8 mouse cellular contexts compared by ENCODE assay signal in genomic region chr13:119690039-119690728, GRCm38 (mm10). TPM values are rescaled to one million over a fixed set of nuclear protein-coding genes. Genes with fewer than 3 reads are reported as not detected.
A peak's percentile ranks its signal among the peaks of the same experiment; 100 is the strongest.
DNase-seq lines count a peak whose midpoint lies in the region; ATAC-seq lines count a peak whose summit lies in the region.

Hmgcs1 (plus strand) TSS chr13:119690379.

- peak; percentile 99 for DNase-seq in ES-CJ7 (ENCODE audit: low read depth, low spot score)
- peak; percentile 99 for DNase-seq in cerebellum, adult 11 months
- peak; percentile 100 for DNase-seq in forebrain, embryonic 14.5 days (ENCODE audit: low spot score)
- peak; percentile 98 for DNase-seq in heart, postnatal 14 days
- peak; percentile 99 for DNase-seq in layer of hippocampus, adult 11-12 months (ENCODE audit: low spot score)
- peak; percentile 100 for DNase-seq in lung, adult 18-20 months
- DNase-seq in testis, postnatal 14 days (ENCODE audit: low spot score): peak; percentile 99

- peak within 1 kb of the TSS; percentile 96 for H3K9ac ChIP-seq in forebrain, embryonic 14.5 days (ENCODE audit: low read length)
- H3K9ac ChIP-seq in neural tube, embryonic 15.5 days (replicated peaks): peak within 1 kb of the TSS; percentile 91

- intact Hi-C loops in heart, postnatal 14 days (cut with DNase I): loop anchor here (5.0 kb wide), 1 partner anchor 53 kb away; no protein-coding TSS in a partner anchor

- no peaks in the 10 kb centered on the region for H3K27me3 ChIP-seq in forebrain, embryonic 14.5 days (replicated peaks; ENCODE audit: control insufficient read depth, insufficient read depth, low read length)
- no peaks in the 10 kb centered on the region for H3K27me3 ChIP-seq in neural tube, embryonic 15.5 days (replicated peaks)

- WGBS in forebrain, embryonic 14.5 days: under 1% methylated on average over 56 of the region's 59 CpGs
- WGBS in neural tube, embryonic 15.5 days: under 1% methylated on average over 59 of the region's 59 CpGs

- peak within 1 kb of the TSS; percentile 79 for H3K4me2 ChIP-seq in forebrain, embryonic 14.5 days (ENCODE audit: low read length)
- peak within 1 kb of the TSS; percentile 75 for H3K4me2 ChIP-seq in neural tube, embryonic 15.5 days

- peak; percentile 98 for ATAC-seq in forebrain, embryonic 14.5 days
- peak; percentile 98 for ATAC-seq in neural tube, embryonic 15.5 days (ENCODE audit: low FRiP score)

- peak within 1 kb of the TSS; percentile 97 for H3K4me3 ChIP-seq in forebrain, embryonic 14.5 days (ENCODE audit: low read depth, low read length)
- H3K4me3 ChIP-seq in neural tube, embryonic 15.5 days (replicated peaks): peak within 1 kb of the TSS; percentile 78

- peak within 1 kb of the TSS; percentile 98 for H3K27ac ChIP-seq in forebrain, embryonic 14.5 days (ENCODE audit: low read depth, low read length)
- peak within 1 kb of the TSS; percentile 99 for H3K27ac ChIP-seq in neural tube, embryonic 15.5 days (replicated peaks)

- H3K36me3 ChIP-seq in forebrain, embryonic 14.5 days (ENCODE audit: control insufficient read depth, insufficient read depth, low read length): peaks cover 3% of the 10 kb centered on the region; the same call in 1 of the 2 replicates
- no peaks in the 10 kb centered on the region for H3K36me3 ChIP-seq in neural tube, embryonic 15.5 days

- H3K9me3 ChIP-seq in forebrain, embryonic 14.5 days (replicated peaks; ENCODE audit: control insufficient read depth, low read length): no peaks in the 10 kb centered on the region
- no peaks in the 10 kb centered on the region for H3K9me3 ChIP-seq in neural tube, embryonic 15.5 days (replicated peaks)

- peaks cover 19% of the 10 kb centered on the region for H3K4me1 ChIP-seq in forebrain, embryonic 14.5 days (ENCODE audit: control insufficient read depth, insufficient read depth, low read length)
- H3K4me1 ChIP-seq in neural tube, embryonic 15.5 days: peaks cover 49% of the 10 kb centered on the region

RNA-seq across cellular contexts. Expression of gene Hmgcs1, which starts in this region (rescaled TPM):
- polyA plus RNA-seq in forebrain, embryonic 14.5 days (2014; fragmentation: Nextera tagmentation; extraction: Ambion mirVana): 311 and 398 TPM in 2 replicates
- total RNA-seq in heart, postnatal 14 days (2021): 10 to 100 TPM; 50.6 to 51.5 TPM
- 443 and 497 TPM in 2 replicates for polyA plus RNA-seq in neural tube, embryonic 15.5 days (2015; fragmentation: Nextera tagmentation; extraction: Ambion mirVana)

Comparison
In these comparisons a context has a peak if more than half of its experiments do, and no peak if none do; other contexts are left out.
1. Peak in every context shown above with its lines: DNase-seq, ATAC-seq, H3K4me3 ChIP-seq and H3K27ac ChIP-seq.